Mouse (Mus musculus) thymus, adult 2 months (tissue): ENCODE data around the gene Rrp7a.

Experiments
- CTCF ChIP-seq: fragments of 200-500 bp; IDR thresholded peaks from 2 replicates; pipeline ENCODE4 v1.5.1; 2012; ENCODE audit warnings: mild to moderate bottlenecking, control low read depth, low read length, moderate library complexity, borderline replicate concordance; ENCODE audit not compliant: control insufficient read depth, poor library complexity, insufficient read depth; ENCODE audit errors: extremely low read depth
- POLR2A ChIP-seq: fragments of 200-500 bp; IDR thresholded peaks from 2 replicates; pipeline ENCODE4 v1.6.1; 2012; ENCODE audit warnings: mild to moderate bottlenecking, low read length, control low read depth, moderate library complexity; ENCODE audit not compliant: control insufficient read depth, poor library complexity, insufficient read depth; ENCODE audit errors: extremely low read depth

- TF ChIP-seq POLR2A (no peak), CTCF (no peak)
Measured at GRCm38 (mm10) chr15:83160561-83160960, 38.0 kb upstream of the Rrp7a start.
